Mouse (Mus musculus) lung, adult 2 months (tissue): ENCODE measurements around the gene Zbtb20.

Source experiments
- CTCF ChIP-seq: fragments of 200-500 bp; IDR thresholded peaks from 2 replicates; pipeline ENCODE4 v1.5.1; 2011; ENCODE audit warnings: mild to moderate bottlenecking, low read length, control low read depth; ENCODE audit not compliant: insufficient read depth
- POLR2A ChIP-seq: fragments of 200-500 bp; IDR thresholded peaks from 2 replicates; pipeline ENCODE4 v1.6.1; 2011; ENCODE audit warnings: low read depth, mild to moderate bottlenecking, control low read depth, low read length, borderline replicate concordance; ENCODE audit errors: extremely low read depth

GRCm38 (mm10) chr16:43495175-43495818 is 619.6 kb downstream of the Zbtb20 start:
- no peak for TF ChIP-seq CTCF
- TF ChIP-seq POLR2A, result no peak
